Mouse (Mus musculus) embryonic stem cell, embryonic (primary cell): ENCODE measurements around the gene Dcun1d3.

Source experiments
- CTCF ChIA-PET, 4 experiments: fragments of 300-600 bp in 2 of 4; fragments of 350-600 bp in 2 of 4; sonication (Branson Sonifier 250); formaldehyde crosslinking; loops; one replicate each; lab custom pipeline; 2022; ENCODE audit warnings: inconsistent platforms in 2 of 4; lab: Charles Lee
- POLR2A ChIA-PET, 4 experiments: fragments of 300-600 bp in 2 of 4; fragments of 350-600 bp in 2 of 4; sonication (Branson Sonifier 250); formaldehyde crosslinking; loops; one replicate each; lab custom pipeline; 2022; ENCODE audit warnings: antibody characterized with exemption in 4 of 4, inconsistent platforms in 1 of 4; lab: Charles Lee

The Dcun1d3 gene

DNA sequence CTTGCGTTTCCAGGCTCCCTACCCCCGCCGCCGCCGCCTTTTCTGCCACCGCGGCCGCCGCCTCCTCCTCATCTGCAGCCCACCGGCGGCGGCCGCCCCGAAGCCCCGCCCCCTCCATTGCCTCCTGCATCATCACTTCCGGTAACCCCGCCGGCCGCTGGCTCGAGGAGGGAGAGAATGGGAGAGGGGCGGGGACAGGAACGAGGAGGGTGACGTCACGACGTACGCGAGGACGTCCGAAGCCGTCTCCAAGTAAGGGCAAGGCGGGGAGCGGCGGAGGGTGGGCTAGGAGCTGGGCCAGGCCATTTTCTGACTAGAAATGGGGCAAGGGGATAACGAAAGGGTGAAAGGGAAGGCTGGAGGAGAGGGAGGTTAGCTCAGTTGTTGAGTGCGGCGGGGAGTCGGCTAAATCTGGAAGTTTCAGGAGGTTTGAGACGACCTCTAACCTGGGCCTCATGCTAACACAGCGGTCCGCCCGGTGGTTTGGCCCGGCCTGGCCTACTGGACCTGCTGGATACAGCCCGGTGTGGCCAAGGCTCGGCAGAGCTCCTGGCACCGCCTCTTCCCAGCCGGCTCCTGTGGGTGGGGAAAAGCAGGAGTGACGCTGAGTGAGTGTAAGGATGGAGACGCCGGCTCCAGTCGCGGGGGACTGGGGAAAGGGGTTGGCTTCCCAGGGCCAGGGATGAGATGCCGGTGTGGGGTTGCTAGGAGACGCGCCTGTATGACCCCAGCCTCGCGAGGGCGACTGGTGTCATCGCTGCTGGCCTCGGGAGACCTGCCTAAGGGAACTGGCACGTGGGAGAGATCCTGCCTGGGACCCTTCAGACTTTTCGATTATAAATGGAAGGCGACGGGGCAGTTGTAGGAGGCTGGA is at the start of gene Dcun1d3, which contains the start of gene Lyrm1:
Gene Dcun1d3 (minus strand): TSS at position 660 of the 874 bp plus-strand sequence.
Gene Lyrm1 (plus strand): TSS at position 223 of the 874 bp plus-strand sequence.
- POLR2A ChIA-PET, result interaction anchor here in 3 of 4 experiments (0.6 to 6.0 kb wide), 26 partner anchors 8 to 1712 kb away, joined by 3 to 53 read pairs (median 4); partner anchors contain the start of gene Tmem159 (in 1 of the 3)
- CTCF ChIA-PET, result interaction anchor here in 1 of 4 experiments (1.2 kb wide), 1 partner anchor 34 kb away, joined by 3 read pairs; no protein-coding TSS in a partner anchor

DNA sequence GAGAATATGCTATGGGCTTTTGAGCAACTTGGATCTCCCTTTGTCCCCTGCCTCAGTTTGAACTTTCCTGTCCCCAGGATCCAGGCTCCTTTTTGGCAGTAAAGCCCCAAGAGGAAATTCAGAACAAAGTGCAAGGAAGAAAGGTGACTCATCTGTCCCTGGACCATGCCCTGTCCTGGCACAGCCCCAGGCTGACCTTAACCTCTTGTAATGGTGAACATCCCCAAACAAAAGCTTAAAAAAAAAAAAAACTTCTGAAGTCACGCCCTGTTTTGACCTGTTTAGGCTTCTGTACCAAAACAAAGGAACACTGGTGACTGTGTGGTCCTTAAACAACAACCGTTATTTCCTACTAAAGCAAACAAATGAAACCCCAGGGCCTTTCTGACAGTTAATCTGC is 45.5 kb upstream of the Dcun1d3 start:
- ChIA-PET POLR2A (interaction anchor here in 2 of 4 experiments (0.7 to 1.6 kb wide), 3 partner anchors 30 to 83 kb away, joined by 3 to 6 read pairs (median 4); no protein-coding TSS in a partner anchor), CTCF (interaction anchor here in 2 of 4 experiments (0.5 to 0.6 kb wide), 2 partner anchors 141 to 268 kb away, joined by 3 to 4 read pairs; no protein-coding TSS in a partner anchor)

- CTCF ChIA-PET, result no interaction called here
- POLR2A ChIA-PET, result no interaction called here
These were observed 40.9 kb upstream of the Dcun1d3 start for GRCm38 (mm10) chr7:119937036-119937435.

- CTCF ChIA-PET, result no interaction called here
- POLR2A ChIA-PET, result no interaction called here
These were observed 40.2 kb upstream of the Dcun1d3 start for GRCm38 (mm10) chr7:119936321-119936720.

DNA sequence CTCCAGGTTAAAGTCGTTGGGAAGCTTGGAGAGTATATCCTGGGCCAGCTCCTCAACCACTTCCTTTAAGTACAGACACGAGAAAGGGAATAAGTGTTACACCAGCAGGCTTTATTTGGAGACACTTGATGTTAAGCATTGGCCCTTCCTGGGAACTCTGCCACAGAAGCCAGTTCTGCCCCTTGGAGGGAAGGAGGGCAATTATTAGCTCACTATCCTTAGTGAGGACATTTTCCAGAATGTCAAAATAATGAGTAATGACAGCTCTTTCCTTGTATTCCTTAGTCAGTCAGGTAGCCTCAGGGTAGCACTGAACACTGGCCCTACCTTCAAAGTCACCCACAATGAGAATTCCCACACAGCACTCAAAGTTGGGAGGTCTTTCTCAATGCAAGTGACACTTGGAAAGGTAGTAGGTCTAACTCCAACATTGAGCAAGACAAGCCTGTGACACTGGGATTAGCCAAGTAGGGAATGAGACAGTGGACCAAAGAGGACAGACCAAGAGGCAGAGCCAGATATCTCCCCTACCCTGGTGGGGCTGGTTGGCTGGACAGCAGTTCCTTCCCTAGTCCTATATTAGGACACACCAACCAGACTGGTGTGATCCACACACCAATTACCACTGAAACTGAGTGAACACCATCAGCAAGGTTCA is 32.8 kb upstream of the Dcun1d3 start:
- CTCF ChIA-PET, result no interaction called here

DNA sequence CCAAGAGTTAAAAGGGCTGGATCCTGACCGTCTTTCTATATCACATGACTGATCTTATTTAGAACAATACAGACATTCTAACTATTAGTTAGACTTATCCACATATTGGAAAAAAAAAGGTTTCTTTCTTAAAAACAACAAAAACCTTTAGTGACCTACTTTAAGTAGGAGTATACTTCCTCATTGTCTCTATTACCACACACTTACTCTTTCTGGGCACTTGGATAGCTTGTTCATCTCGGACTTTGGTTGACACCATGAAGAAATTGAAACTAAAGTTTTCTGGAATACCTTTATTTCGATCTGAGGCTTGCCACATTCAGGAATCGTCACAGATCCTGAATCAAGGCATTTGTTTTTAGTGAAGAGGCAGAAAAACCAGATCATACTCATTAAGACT is 25.0 kb upstream of the Dcun1d3 start:
- ChIA-PET POLR2A (interaction anchor here in 2 of 4 experiments (0.6 to 0.7 kb wide), 2 partner anchors 177 to 205 kb away, joined by 3 to 4 read pairs; no protein-coding TSS in a partner anchor), CTCF (no interaction called here)

More for the DNA sequence above, 32.8 kb upstream of the Dcun1d3 start:
- POLR2A ChIA-PET, result no interaction called here

GRCm38 (mm10) chr7:119920457-119920856 is 24.4 kb upstream of the Dcun1d3 start:
- CTCF ChIA-PET, result no interaction called here
- POLR2A ChIA-PET, result interaction anchor here in 3 of 4 experiments (0.6 to 0.7 kb wide), 4 partner anchors 29 to 205 kb away, joined by 3 to 4 read pairs (median 3); no protein-coding TSS in a partner anchor

DNA sequence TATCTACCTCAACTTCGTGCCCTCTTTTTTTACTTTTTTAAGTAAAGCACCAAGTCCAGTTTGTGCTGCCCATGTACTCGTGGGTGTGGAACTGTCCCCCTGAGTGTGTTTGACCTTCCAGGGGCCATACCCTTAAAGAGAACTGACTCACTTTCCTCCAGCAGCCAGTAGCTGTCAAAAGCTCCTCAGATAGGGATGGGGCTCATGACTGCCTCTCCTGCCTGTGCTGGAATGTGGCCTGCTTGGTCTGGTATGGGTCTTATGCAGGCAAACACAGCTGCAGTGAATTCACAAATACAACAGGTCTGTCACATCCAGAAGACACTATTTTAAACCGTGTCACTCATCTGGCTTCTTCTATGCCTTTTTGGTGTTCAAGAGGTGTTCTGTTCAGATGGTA is 15.6 kb upstream of the Dcun1d3 start:
- ChIA-PET CTCF (no interaction called here), POLR2A (interaction anchor here in 1 of 4 experiments (1.1 to 2.0 kb wide), 3 partner anchors 10 to 30 kb away, joined by 3 to 7 read pairs (median 6); no protein-coding TSS in a partner anchor)

- POLR2A ChIA-PET, result interaction anchor here in 3 of 4 experiments (0.6 to 1.6 kb wide), 3 partner anchors 11 to 56 kb away, joined by 3 to 4 read pairs (median 4); partner anchors contain the start of genes Dcun1d3 (in 2 of the 3) and Lyrm1 (in 2 of the 3)
These were observed 10.6 kb upstream of the Dcun1d3 start for GRCm38 (mm10) chr7:119906523-119907215.

GRCm38 (mm10) chr7:119899386-119900057 is 3.4 kb upstream of the Dcun1d3 start:
- CTCF ChIA-PET, result no interaction called here

More at GRCm38 (mm10) chr7:119906523-119907215, 10.6 kb upstream of the Dcun1d3 start:
- CTCF ChIA-PET, result no interaction called here

GRCm38 (mm10) chr7:119898247-119898856 is 2.3 kb upstream of the Dcun1d3 start:
- ChIA-PET CTCF (no interaction called here), POLR2A (interaction anchor here in 3 of 4 experiments (0.5 to 6.0 kb wide), 21 partner anchors 10 to 1314 kb away, joined by 3 to 53 read pairs (median 3); partner anchors contain the start of genes Abca14 (in 1 of the 3) and Tmc7 (in 1 of the 3))

More at GRCm38 (mm10) chr7:119899386-119900057, 3.4 kb upstream of the Dcun1d3 start:
- POLR2A ChIA-PET, result interaction anchor here in 3 of 4 experiments (0.7 to 1.2 kb wide), 4 partner anchors 11 to 258 kb away, joined by 3 to 4 read pairs (median 3); no protein-coding TSS in a partner anchor

DNA sequence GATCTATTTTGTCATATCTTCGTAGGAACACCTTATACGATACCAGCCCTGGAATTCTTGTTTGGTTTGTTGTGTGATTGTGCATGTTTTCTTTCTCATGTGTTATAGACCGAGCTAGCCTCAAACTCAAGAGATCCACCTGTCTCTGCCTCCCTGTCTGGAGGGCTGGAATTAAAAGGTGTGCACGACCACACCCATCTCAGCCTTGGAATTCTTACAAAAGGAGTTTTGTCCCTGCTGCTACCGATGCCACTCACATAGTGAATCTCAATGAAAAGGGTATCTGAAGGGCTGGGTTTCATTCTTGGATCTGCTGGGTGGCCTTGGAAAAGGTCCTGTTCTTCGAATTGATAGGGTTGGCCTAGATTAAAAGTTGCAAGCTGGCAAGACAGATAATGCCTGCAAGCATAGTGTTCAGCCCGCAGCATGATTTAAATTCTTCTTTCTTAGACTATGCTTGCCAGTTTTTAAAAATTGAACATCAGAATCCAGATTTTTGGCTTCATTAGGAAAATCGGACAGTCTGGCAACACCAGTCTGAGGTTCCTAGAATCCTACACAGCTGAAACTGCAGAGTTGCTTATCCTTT is 1.5 kb upstream of the Dcun1d3 start:
- ChIA-PET CTCF (no interaction called here), POLR2A (interaction anchor here in 3 of 4 experiments (0.7 to 6.0 kb wide), 20 partner anchors 10 to 306 kb away, joined by 3 to 53 read pairs (median 4); partner anchors contain the start of genes Tmem159 (in 2 of the 3) and Abca14 (in 1 of the 3))

- POLR2A ChIA-PET, result interaction anchor here in 3 of 4 experiments (0.6 to 6.0 kb wide), 24 partner anchors 9 to 1713 kb away, joined by 3 to 53 read pairs (median 4); partner anchors contain the start of gene Tmem159 (in 1 of the 3)
- CTCF ChIA-PET, result no interaction called here
These were observed 1.1 kb downstream of the Dcun1d3 start for GRCm38 (mm10) chr7:119894818-119895544.

DNA sequence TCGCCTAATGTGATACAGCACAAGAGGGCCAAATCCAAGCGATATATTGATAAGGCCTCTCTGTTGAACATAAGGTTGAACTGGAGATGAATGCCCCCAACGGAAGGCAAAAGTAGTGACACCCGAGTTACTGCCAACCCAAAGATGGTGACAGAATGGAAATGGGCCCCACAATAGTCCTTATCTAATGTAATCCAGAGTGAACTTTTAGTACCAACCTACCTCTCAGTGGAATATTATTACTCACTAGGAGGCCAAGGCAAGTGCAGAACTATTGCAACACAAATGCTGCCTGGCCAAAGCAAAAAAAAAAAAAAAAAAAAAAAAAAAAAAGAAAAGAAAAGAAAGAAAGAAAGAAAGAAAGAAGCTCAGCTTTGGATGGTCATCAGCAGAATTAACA is 3.4 kb downstream of the Dcun1d3 start:
- POLR2A ChIA-PET, result interaction anchor here in 3 of 4 experiments (0.6 to 6.0 kb wide), 8 partner anchors 10 to 76 kb away, joined by 3 to 53 read pairs (median 4); no protein-coding TSS in a partner anchor
- CTCF ChIA-PET, result interaction anchor here in 1 of 4 experiments (0.6 kb wide), 1 partner anchor 17 kb away, joined by 4 read pairs; no protein-coding TSS in a partner anchor

GRCm38 (mm10) chr7:119892198-119892597 is 3.9 kb downstream of the Dcun1d3 start:
- ChIA-PET POLR2A (interaction anchor here in 3 of 4 experiments (0.5 to 1.6 kb wide), 9 partner anchors 10 to 216 kb away, joined by 3 to 5 read pairs (median 3); no protein-coding TSS in a partner anchor), CTCF (interaction anchor here in 1 of 4 experiments (0.6 kb wide), 1 partner anchor 16 kb away, joined by 4 read pairs; no protein-coding TSS in a partner anchor)
